Mouse (Mus musculus): ENCODE results near the gene Padi4. TPM values are rescaled to one million over a fixed set of nuclear protein-coding genes. Genes with fewer than 3 reads are reported as not detected.

Gene Padi4
- total and polyA plus RNA-seq, 3 experiments = not detected

GRCm38 (mm10) chr4:140701049-140701715 lies 72.9 kb downstream of the Padi4 start:
- H3K4me2 ChIP-seq (ENCODE audit: insufficient read depth, low read depth, poor library complexity, severe bottlenecking) = peak overlapping the region; percentile 66
- peaks cover 18 to 53% of the 10 kb centered on the region in 2 experiments for H3K4me1 ChIP-seq (ENCODE audit: control insufficient read depth in 1 of 2, insufficient read depth in 2 of 2)
- H3K9me3 ChIP-seq (replicated peaks; ENCODE audit: low read length) = no peaks in the 10 kb centered on the region
- TF ChIP-seq TCF12 (IDR thresholded peaks at IDR 0.05; ENCODE audit: low read depth, low read length) (peak; percentile 87), POLR2A (IDR thresholded peaks at IDR 0.05; ENCODE audit: low read depth, low read length) (peak; percentile 76), SIN3A (IDR thresholded peaks at IDR 0.05; ENCODE audit: low read length) (peak; percentile 80), USF1 (IDR thresholded peaks at IDR 0.05; ENCODE audit: low read depth, low read length) (no peak), ETS1 (conservative IDR thresholded peaks at IDR 0.05; ENCODE audit: low read depth, low read length) (0 out of 2 replicates have a peak, but pooled peaks have one; percentile 29), CTCF (conservative IDR thresholded peaks at IDR 0.05 in 1 of 2, IDR thresholded peaks at IDR 0.05 in 1 of 2; ENCODE audit: low read depth in 2 of 2, low read length in 2 of 2) (peak in 1 of 2 experiments; percentile 55; a peak in 1 of 4 replicates), RCOR1 (conservative IDR thresholded peaks at IDR 0.05; ENCODE audit: low read depth, low read length) (no peak), ELF1 (IDR thresholded peaks at IDR 0.05; ENCODE audit: low read depth, low read length) (no peak; the same call in 1 of the 2 replicates), ZMIZ1 (IDR thresholded peaks at IDR 0.05; ENCODE audit: low read depth, low read length) (peak; percentile 69; the same call in 1 of the 2 replicates), EP300 (IDR thresholded peaks at IDR 0.05; ENCODE audit: low read length) (no peak), CHD1 (IDR thresholded peaks at IDR 0.05; ENCODE audit: low read depth, low read length) (peak; percentile 95), POLR2AphosphoS2 (IDR thresholded peaks at IDR 0.05; ENCODE audit: low read depth, low read length) (no peak), MAZ (IDR thresholded peaks at IDR 0.05; ENCODE audit: low read depth, low read length) (no peak), RAD21 (IDR thresholded peaks at IDR 0.05; ENCODE audit: low read depth, low read length) (no peak), JUND (conservative IDR thresholded peaks at IDR 0.05; ENCODE audit: low read depth, low read length) (no peak), TBP (conservative IDR thresholded peaks at IDR 0.05; ENCODE audit: low read depth, low read length) (0 out of 2 replicates have a peak, but pooled peaks have one; percentile 68), NRF1 (IDR thresholded peaks at IDR 0.05; ENCODE audit: low read depth, low read length) (peak; percentile 71), MAX (IDR thresholded peaks at IDR 0.05; ENCODE audit: low read length) (peak; percentile 33), MYC (IDR thresholded peaks at IDR 0.05; ENCODE audit: low read depth, low read length) (0 out of 2 replicates have a peak, but pooled peaks have one; percentile 6), E2F4 (IDR thresholded peaks at IDR 0.05; ENCODE audit: insufficient replicate concordance, low read depth, low read length) (no peak), KAT2A (IDR thresholded peaks at IDR 0.05; ENCODE audit: insufficient replicate concordance, low read length) (peak; percentile 49; the same call in 1 of the 2 replicates), JUN (IDR thresholded peaks at IDR 0.05; ENCODE audit: insufficient read depth, low read depth, low read length) (no peak), BHLHE40 (IDR thresholded peaks at IDR 0.05; ENCODE audit: low read depth, low read length) (peak; percentile 88), HCFC1 (IDR thresholded peaks at IDR 0.05; ENCODE audit: low read depth, low read length) (0 out of 2 replicates have a peak, but pooled peaks have one; percentile 29), UBTF (IDR thresholded peaks at IDR 0.05; ENCODE audit: low read depth, low read length) (peak; percentile 60; the same call in 1 of the 2 replicates), MEF2A (IDR thresholded peaks at IDR 0.05; ENCODE audit: borderline replicate concordance, low read depth, low read length) (peak; percentile 62), ZNF384 (IDR thresholded peaks at IDR 0.05; ENCODE audit: low read depth, low read length) (no peak), NELFE (IDR thresholded peaks at IDR 0.05; ENCODE audit: low read depth, low read length) (peak; percentile 43; the same call in 1 of the 2 replicates), USF2 (conservative IDR thresholded peaks at IDR 0.05; ENCODE audit: low read depth, low read length) (no peak), IRF4 (IDR thresholded peaks at IDR 0.05; ENCODE audit: low read depth, low read length) (no peak), MXI1 (IDR thresholded peaks at IDR 0.05; ENCODE audit: low read depth, low read length) (peak; percentile 79; the same call in 1 of the 2 replicates)
- in situ Hi-C loops (cut with MboI; ENCODE audit: low pct_ligation_motif_present, low pct_unique_long_range_greater_than_20kb, low sequenced_read_pairs) = no loop called here
- dilution Hi-C loops (cut with MboI; ENCODE audit: extremely low pct_ligation_motif_present, extremely low pct_unique_long_range_greater_than_20kb, low sequenced_read_pairs) = no loop called here
- H3K9ac ChIP-seq (ENCODE audit: insufficient read depth, low read depth) = peak overlapping the region; percentile 92
- peaks cover 44% of the 10 kb centered on the region for H3K79me2 ChIP-seq (replicated peaks; ENCODE audit: control insufficient read depth, extremely low read depth, insufficient read depth, poor library complexity, severe bottlenecking)
- H3K4me3 ChIP-seq (replicated peaks in 1 of 3; ENCODE audit: low read depth in 2 of 3, low read length in 2 of 3, poor library complexity in 1 of 3) = peak overlapping the region; percentile 63 to 95 (median 81)
- H3K36me3 ChIP-seq (replicated peaks in 1 of 2; ENCODE audit: control insufficient read depth in 1 of 2, insufficient read depth in 1 of 2, low read length in 1 of 2) = peaks cover 21 to 33% of the 10 kb centered on the region in 2 experiments
- peak overlapping the region; percentile 99 for H3K27ac ChIP-seq (ENCODE audit: insufficient read depth, low read depth)
- no peaks in the 10 kb centered on the region for H3K27me3 ChIP-seq (replicated peaks)
- DNase-seq (ENCODE audit: extremely low read depth) = peak; percentile 75

Data from CH12.LX (cell line).